ENCODE assay signal across 18 mouse cellular contexts in genomic region chr6:126503920-126504319, GRCm38 (mm10). TPM values are rescaled to one million over a fixed set of nuclear protein-coding genes. Genes with fewer than 3 reads are reported as not detected.
DNase-seq lines count a peak whose midpoint lies in the region; ATAC-seq and TF ChIP-seq lines count a peak whose summit lies in the region.
"Had no signal": no experiment of that assay in that cellular context is flagged by ENCODE, and none has a peak within 500 bp of the region (broad histone marks: within the 10 kb centered on the region; RNA-seq: fewer than 3 reads in every experiment).

No protein-coding gene starts in this region.

- DNase-seq in adrenal gland, postnatal 25 days, result peak; percentile 10
- no peak for DNase-seq in adrenal gland, adult (ENCODE audit: inconsistent age in 2 of 2, low spot score in 1 of 2)
- no peak for DNase-seq in lung, postnatal 0 days (ENCODE audit: low spot score)
- DNase-seq in lung, adult 18-20 months, result no peak
- DNase-seq in testis, postnatal 10 days (ENCODE audit: low spot score), result peak; percentile 59
- DNase-seq: kidney, adult 18-20 months had no signal

- H3K4me1 ChIP-seq in intestine, postnatal 0 days (replicated peaks; ENCODE audit: control insufficient read depth, insufficient read depth, low read length), result no peaks in the 10 kb centered on the region
- no peaks in the 10 kb centered on the region for H3K4me1 ChIP-seq in intestine, embryonic 15.5 days (replicated peaks)
- no peaks in the 10 kb centered on the region for H3K4me1 ChIP-seq in lung, postnatal 0 days (ENCODE audit: insufficient read depth, low read depth, low read length)
- H3K4me1 ChIP-seq: embryonic facial prominence, embryonic 15.5 days; forebrain, embryonic 13.5 days; liver, embryonic 15.5 days had no signal

- peak; percentile 52 for TF ChIP-seq CTCF in intestine, postnatal 0 days (IDR thresholded peaks at IDR 0.05; ENCODE audit: low read depth)
- peak; percentile 49 for TF ChIP-seq CTCF in lung, postnatal 0 days (IDR thresholded peaks at IDR 0.05)

- H3K27me3 ChIP-seq in intestine, postnatal 0 days (replicated peaks; ENCODE audit: control insufficient read depth, insufficient read depth, low read length), result no peaks in the 10 kb centered on the region
- H3K27me3 ChIP-seq in intestine, embryonic 15.5 days (replicated peaks), result 0 out of 2 replicates have a peak, but pooled peaks cover 2% of the 10 kb centered on the region
- no peaks in the 10 kb centered on the region for H3K27me3 ChIP-seq in lung, postnatal 0 days (replicated peaks; ENCODE audit: insufficient read depth, low read length)
- H3K27me3 ChIP-seq: embryonic facial prominence, embryonic 15.5 days; forebrain, embryonic 13.5 days; liver, embryonic 15.5 days; neural tube, embryonic 12.5 days had no signal

- 79% methylated on average over 8 of the region's 8 CpGs for WGBS in intestine, postnatal 0 days
- WGBS in intestine, embryonic 15.5 days, result 78% methylated on average over 8 of the region's 8 CpGs
- WGBS in lung, postnatal 0 days, result 75% methylated on average over 8 of the region's 8 CpGs

- H3K36me3 ChIP-seq in intestine, postnatal 0 days (ENCODE audit: control insufficient read depth, insufficient read depth), result no peaks in the 10 kb centered on the region
- H3K36me3 ChIP-seq in intestine, embryonic 15.5 days, result no peaks in the 10 kb centered on the region
- H3K36me3 ChIP-seq in lung, postnatal 0 days (ENCODE audit: insufficient read depth, low read length), result no peaks in the 10 kb centered on the region
- H3K36me3 ChIP-seq: embryonic facial prominence, embryonic 15.5 days; heart, embryonic 13.5 days; hindbrain, embryonic 10.5 days; liver, embryonic 15.5 days; midbrain, embryonic 15.5 days; neural tube, embryonic 12.5 days had no signal

- H3K4me3 ChIP-seq in intestine, postnatal 0 days (ENCODE audit: low read depth, low read length), result no peak overlapping the region
- H3K4me3 ChIP-seq in intestine, embryonic 15.5 days (replicated peaks), result no peak overlapping the region
- H3K4me3 ChIP-seq in lung, postnatal 0 days (ENCODE audit: low read depth, low read length), result no peak overlapping the region
- H3K4me3 ChIP-seq: embryonic facial prominence, embryonic 15.5 days; forebrain, embryonic 13.5 days; heart, embryonic 13.5 days; hindbrain, embryonic 10.5 days; liver, embryonic 15.5 days; midbrain, embryonic 15.5 days; neural tube, embryonic 12.5 days had no signal

- H3K9me3 ChIP-seq in intestine, postnatal 0 days (ENCODE audit: control insufficient read depth), result 0 out of 2 replicates have a peak, but pooled peaks cover 3% of the 10 kb centered on the region
- no peaks in the 10 kb centered on the region for H3K9me3 ChIP-seq in intestine, embryonic 15.5 days
- no peaks in the 10 kb centered on the region for H3K9me3 ChIP-seq in lung, postnatal 0 days (ENCODE audit: low read length)
- H3K9me3 ChIP-seq: embryonic facial prominence, embryonic 15.5 days; heart, embryonic 13.5 days; liver, embryonic 15.5 days; midbrain, embryonic 15.5 days had no signal

- H3K27ac ChIP-seq in intestine, postnatal 0 days (ENCODE audit: low read depth, low read length), result no peak overlapping the region
- H3K27ac ChIP-seq in intestine, embryonic 15.5 days, result no peak overlapping the region
- H3K27ac ChIP-seq in lung, postnatal 0 days (ENCODE audit: low read length), result no peak overlapping the region
- H3K27ac ChIP-seq: embryonic facial prominence, embryonic 15.5 days; forebrain, embryonic 13.5 days; heart, embryonic 13.5 days; hindbrain, embryonic 10.5 days; liver, embryonic 15.5 days; midbrain, embryonic 15.5 days; neural tube, embryonic 12.5 days had no signal

- no peak overlapping the region for H3K9ac ChIP-seq in intestine, postnatal 0 days (ENCODE audit: low read depth, low read length)
- no peak overlapping the region for H3K9ac ChIP-seq in intestine, embryonic 15.5 days
- H3K9ac ChIP-seq in lung, postnatal 0 days (replicated peaks; ENCODE audit: low read depth), result no peak overlapping the region
- H3K9ac ChIP-seq: embryonic facial prominence, embryonic 15.5 days; forebrain, embryonic 13.5 days; heart, embryonic 13.5 days; liver, embryonic 15.5 days; midbrain, embryonic 15.5 days; neural tube, embryonic 12.5 days had no signal

- H3K4me2 ChIP-seq in intestine, postnatal 0 days (replicated peaks; ENCODE audit: low read depth), result no peak overlapping the region
- H3K4me2 ChIP-seq in intestine, embryonic 15.5 days (replicated peaks), result no peak overlapping the region
- H3K4me2 ChIP-seq in lung, postnatal 0 days (replicated peaks; ENCODE audit: low read depth, low read length), result no peak overlapping the region
- H3K4me2 ChIP-seq: embryonic facial prominence, embryonic 15.5 days; forebrain, embryonic 13.5 days; heart, embryonic 13.5 days; liver, embryonic 15.5 days; midbrain, embryonic 15.5 days; neural tube, embryonic 12.5 days had no signal

- no peak for ATAC-seq in intestine, postnatal 0 days
- ATAC-seq in intestine, embryonic 15.5 days, result no peak
- no peak for ATAC-seq in lung, postnatal 0 days
- ATAC-seq in inflammation-experienced regulatory T-cells, adult 6 months, result no peak
- ATAC-seq: forebrain, embryonic 13.5 days; midbrain, embryonic 15.5 days had no signal

- TF ChIP-seq EP300 in lung, postnatal 0 days (IDR thresholded peaks at IDR 0.05), result no peak

RNA-seq across cellular contexts. Expression of gene Kcna5, which starts 31.3 kb away (rescaled TPM):
- 1.7 and 3.5 TPM in 2 replicates for total RNA-seq in adrenal gland, postnatal 25 days (2021)
- 1.6 and 2.4 TPM in 2 replicates for polyA plus RNA-seq in intestine, postnatal 0 days (2015; fragmentation: Nextera tagmentation; extraction: Ambion mirVana)
- polyA plus RNA-seq in intestine, embryonic 15.5 days (2015; fragmentation: Nextera tagmentation; extraction: Ambion mirVana), result 7.5 and 8.2 TPM in 2 replicates
- 1.5 TPM in 2 replicates for polyA plus RNA-seq in lung, postnatal 0 days (2015; fragmentation: Nextera tagmentation; extraction: Ambion mirVana)
- not detected for polyA plus RNA-seq in inflammation-experienced regulatory T-cells, adult 6 months (2017; shearing (Covaris generic))
- total RNA-seq: common myeloid progenitor, adult 5-6 weeks; ES-E14 had no signal

Comparison
In these comparisons a context has a peak if more than half of its experiments do, and no peak if none do; other contexts are left out.
1. DNase-seq: peak in adrenal gland, postnatal 25 days (single experiment) and testis, postnatal 10 days (single experiment); none in adrenal gland, adult (0 of 2), lung, postnatal 0 days (single experiment) and lung, adult 18-20 months (0 of 2).